Mouse (Mus musculus): Measurements from ENCODE around the gene Spata20. TPM values are rescaled to one million over a fixed set of nuclear protein-coding genes. Genes with fewer than 3 reads are reported as not detected.

Gene Spata20
- total and polyA plus RNA-seq, 3 experiments, result not detected

- peaks cover 33 to 36% of the 10 kb centered on the region in 2 experiments for H3K27me3 ChIP-seq (ENCODE audit: control insufficient read depth in 1 of 2, insufficient read depth in 2 of 2, low read length in 2 of 2)
- H3K9me3 ChIP-seq (replicated peaks; ENCODE audit: insufficient read depth, low read length), result no peaks in the 10 kb centered on the region
- no peaks in the 10 kb centered on the region for H3K36me3 ChIP-seq (ENCODE audit: control insufficient read depth in 1 of 2, insufficient read depth in 2 of 2, low read length in 2 of 2)
- no peak overlapping the region for H3K27ac ChIP-seq (ENCODE audit: control insufficient read depth, low read depth, low read length)
- TF ChIP-seq TBP (IDR thresholded peaks at IDR 0.05; ENCODE audit: low read depth, low read length) (no peak), POLR2AphosphoS5 (IDR thresholded peaks at IDR 0.05; ENCODE audit: borderline replicate concordance, low read depth, low read length) (no peak), UBTF (IDR thresholded peaks at IDR 0.05; ENCODE audit: borderline replicate concordance, insufficient read depth, low read depth, low read length) (no peak), MEF2A (IDR thresholded peaks at IDR 0.05; ENCODE audit: extremely low read depth, insufficient replicate concordance, low read depth, low read length, poor library complexity, severe bottlenecking) (no peak)
- no peaks in the 10 kb centered on the region for H3K79me2 ChIP-seq (ENCODE audit: control insufficient read depth, insufficient read depth, low read length, poor library complexity)
- H3K4me3 ChIP-seq (ENCODE audit: control insufficient read depth in 1 of 2, insufficient read depth in 1 of 2, low read depth in 2 of 2, low read length in 2 of 2), result no peak overlapping the region
- H3K9ac ChIP-seq (ENCODE audit: control insufficient read depth, low read depth, low read length, poor library complexity, severe bottlenecking), result no peak overlapping the region
- no peak for DNase-seq (ENCODE audit: low read depth, low spot score)
- no peaks in the 10 kb centered on the region for H3K4me1 ChIP-seq (ENCODE audit: control insufficient read depth in 1 of 2, insufficient read depth in 2 of 2, low read length in 2 of 2)
Observed at GRCm38 (mm10) chr11:94499035-94499434, 13.1 kb upstream of the Spata20 start.

DNA sequence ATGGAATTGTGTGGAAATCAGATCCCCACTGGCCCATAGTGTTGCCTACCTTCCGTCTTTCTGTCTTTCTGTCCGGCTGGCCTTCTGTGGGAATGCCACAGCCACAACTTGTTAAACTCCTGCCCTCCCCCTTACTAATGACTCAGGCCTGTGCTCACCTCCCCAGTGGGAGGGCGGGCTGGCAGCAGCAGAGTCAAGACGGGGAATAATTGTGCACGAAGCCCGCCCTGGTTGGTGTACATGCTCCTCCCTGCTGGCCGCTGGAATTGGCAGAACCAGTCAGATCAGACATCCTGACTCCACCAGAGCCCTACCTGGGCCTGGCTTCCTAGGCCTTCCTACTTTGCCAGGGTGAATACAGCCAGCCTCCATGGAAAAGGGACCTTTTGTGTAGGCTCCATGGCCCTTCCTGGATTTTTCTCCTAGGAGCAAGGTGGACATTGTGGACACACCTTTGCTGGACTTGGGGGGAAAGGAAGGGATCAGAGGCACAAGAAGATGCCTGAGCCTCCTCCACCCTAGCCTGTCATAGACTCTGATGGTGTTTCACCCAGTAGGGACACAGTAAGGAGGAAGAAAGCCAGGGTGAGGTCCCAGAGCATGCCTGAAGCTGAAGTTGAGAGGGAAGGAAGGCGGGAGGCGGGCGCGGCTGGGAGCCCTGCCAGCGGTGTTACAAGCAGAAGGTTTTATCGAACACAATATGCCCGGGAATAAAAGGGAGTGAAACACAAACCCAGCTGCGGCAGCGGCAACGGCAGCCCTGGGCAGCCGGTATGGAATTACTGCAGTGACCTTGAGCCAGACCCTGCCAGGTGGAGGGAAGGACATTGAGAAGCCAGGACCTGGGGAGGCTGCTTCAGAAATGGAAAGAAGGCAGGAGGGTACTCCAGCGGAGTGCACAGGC lies 12.4 kb upstream of the Spata20 start:
- Histone ChIP-seq H3K27me3 (ENCODE audit: control insufficient read depth in 1 of 2, insufficient read depth in 2 of 2, low read length in 2 of 2) (peaks cover 30 to 34% of the 10 kb centered on the region in 2 experiments), H3K9ac (ENCODE audit: control insufficient read depth, low read depth, low read length, poor library complexity, severe bottlenecking) (no peak overlapping the region), H3K36me3 (ENCODE audit: control insufficient read depth in 1 of 2, insufficient read depth in 2 of 2, low read length in 2 of 2) (no peaks in the 10 kb centered on the region), H3K4me3 (ENCODE audit: control insufficient read depth in 1 of 2, insufficient read depth in 1 of 2, low read depth in 2 of 2, low read length in 2 of 2) (no peak overlapping the region), H3K4me1 (ENCODE audit: control insufficient read depth in 1 of 2, insufficient read depth in 2 of 2, low read length in 2 of 2) (no peaks in the 10 kb centered on the region), H3K27ac (ENCODE audit: control insufficient read depth, low read depth, low read length) (no peak overlapping the region), H3K9me3 (replicated peaks; ENCODE audit: insufficient read depth, low read length) (no peaks in the 10 kb centered on the region), H3K79me2 (ENCODE audit: control insufficient read depth, insufficient read depth, low read length, poor library complexity) (no peaks in the 10 kb centered on the region)
- TF ChIP-seq POLR2AphosphoS2 (IDR thresholded peaks at IDR 0.05; ENCODE audit: low read length) (no peak), MEF2A (IDR thresholded peaks at IDR 0.05; ENCODE audit: extremely low read depth, insufficient replicate concordance, low read depth, low read length, poor library complexity, severe bottlenecking) (no peak), GATA1 (IDR thresholded peaks at IDR 0.05; ENCODE audit: low read depth, low read length) (no peak), JUND (IDR thresholded peaks at IDR 0.05; ENCODE audit: low read depth, low read length) (no peak), HCFC1 (IDR thresholded peaks at IDR 0.05; ENCODE audit: low read depth, low read length) (no peak), MXI1 (IDR thresholded peaks at IDR 0.05; ENCODE audit: low read depth, low read length) (no peak), TCF12 (IDR thresholded peaks at IDR 0.05; ENCODE audit: low read depth, low read length) (no peak), MAZ (IDR thresholded peaks at IDR 0.05; ENCODE audit: low read depth, low read length) (no peak), MAX (IDR thresholded peaks at IDR 0.05; ENCODE audit: low read length) (no peak), NRF1 (IDR thresholded peaks at IDR 0.05; ENCODE audit: insufficient read depth, low read depth, low read length, poor library complexity, severe bottlenecking) (no peak)
- peak; percentile 27 for DNase-seq (ENCODE audit: low read depth, low spot score)

All from MEL (cell line).